Mouse (Mus musculus) CD4-positive, CD25-positive, alpha-beta regulatory T cell, adult 2 months (primary cell): ENCODE measurements around the gene Tmem222.

ENCODE experiments used
- DNase-seq: peaks from one replicate; pipeline ENCODE4 v3.0.0-alpha.2; 2012; ENCODE audit warnings: low read depth, low spot score

Tmem222 gene

DNA sequence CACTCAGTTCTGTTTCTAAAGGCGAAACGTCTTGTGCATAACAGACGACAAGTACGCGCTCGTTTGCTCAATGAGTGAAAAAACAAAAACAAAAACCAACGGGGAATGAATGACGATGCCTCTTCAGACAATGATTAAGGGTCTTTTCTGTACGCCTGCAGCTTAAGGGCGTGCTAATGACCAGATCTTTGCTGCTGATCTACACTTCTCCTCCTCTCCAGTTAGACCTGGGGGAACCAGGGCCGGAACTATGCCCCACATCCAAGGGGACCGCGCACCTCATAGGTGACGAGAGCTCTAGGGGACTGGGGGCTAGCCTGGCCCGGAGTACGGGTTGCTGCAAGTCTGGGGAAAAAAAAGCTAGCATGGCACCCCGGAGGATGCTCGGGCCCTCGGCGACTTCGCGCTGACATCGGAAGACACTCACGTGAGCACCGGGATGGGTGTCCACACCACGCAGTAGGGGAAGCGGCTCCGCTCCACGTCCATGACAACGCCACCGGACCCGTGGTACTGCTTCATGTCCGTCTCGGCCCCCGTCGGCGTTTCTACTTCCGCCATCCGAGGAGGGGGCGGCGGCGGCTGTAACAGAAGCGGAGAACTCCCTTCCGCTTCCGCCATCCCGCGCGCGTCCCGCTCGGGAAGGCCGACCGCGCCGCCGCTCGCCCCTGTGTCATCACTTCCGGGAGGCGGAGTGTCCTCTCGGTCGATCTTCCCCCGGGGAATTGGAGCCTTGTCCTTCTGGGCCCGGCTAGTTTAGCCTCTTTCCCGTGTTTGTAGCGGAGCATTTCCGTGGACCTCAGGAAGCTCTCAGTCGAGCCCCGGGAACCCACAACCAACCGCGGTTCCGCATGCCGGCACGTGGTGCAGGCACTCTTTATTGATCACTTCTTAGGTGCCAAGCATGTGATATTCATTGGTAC lies at the start of gene Tmem222:
TSS of gene Tmem222 (minus strand) at position 689 of the 923 bp plus-strand sequence.
- peak; percentile 94 for DNase-seq

- DNase-seq: no peak
Measured at GRCm38 (mm10) chr4:133319667-133320066, 42.1 kb upstream of the Tmem222 start.

- no peak for DNase-seq
Measured at GRCm38 (mm10) chr4:133315991-133316390, 38.4 kb upstream of the Tmem222 start.

- DNase-seq: no peak
Measured at GRCm38 (mm10) chr4:133314896-133315295, 37.3 kb upstream of the Tmem222 start.

- DNase-seq: peak; percentile 87
Measured at GRCm38 (mm10) chr4:133309948-133310347, 32.4 kb upstream of the Tmem222 start.

DNA sequence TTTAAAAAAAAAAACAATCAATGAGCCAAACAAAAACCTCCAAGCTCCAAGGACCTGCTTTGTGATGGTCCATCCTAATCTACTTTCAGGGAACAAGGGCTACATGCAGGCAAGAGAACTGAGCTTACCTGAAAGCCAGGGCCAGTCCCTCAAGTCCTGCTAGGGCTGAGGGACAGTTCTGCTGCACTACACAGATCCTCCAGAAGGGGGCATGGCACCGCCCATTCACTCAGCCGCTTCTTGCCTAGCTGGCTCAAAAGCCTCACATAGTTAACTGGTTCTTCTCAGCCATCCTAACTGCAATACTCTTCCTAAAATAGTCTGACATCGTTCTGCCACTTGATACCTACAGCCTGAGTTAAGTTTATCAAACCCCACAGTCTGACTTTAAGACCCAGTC lies 29.7 kb upstream of the Tmem222 start:
- peak; percentile 85 for DNase-seq

- no peak for DNase-seq
Measured at GRCm38 (mm10) chr4:133305825-133306224, 28.2 kb upstream of the Tmem222 start.

GRCm38 (mm10) chr4:133304770-133305169 lies 27.2 kb upstream of the Tmem222 start:
- DNase-seq: no peak

GRCm38 (mm10) chr4:133302668-133303067 lies 25.1 kb upstream of the Tmem222 start:
- DNase-seq: no peak

- peak; percentile 73 for DNase-seq
Measured at GRCm38 (mm10) chr4:133301802-133302201, 24.2 kb upstream of the Tmem222 start.

DNA sequence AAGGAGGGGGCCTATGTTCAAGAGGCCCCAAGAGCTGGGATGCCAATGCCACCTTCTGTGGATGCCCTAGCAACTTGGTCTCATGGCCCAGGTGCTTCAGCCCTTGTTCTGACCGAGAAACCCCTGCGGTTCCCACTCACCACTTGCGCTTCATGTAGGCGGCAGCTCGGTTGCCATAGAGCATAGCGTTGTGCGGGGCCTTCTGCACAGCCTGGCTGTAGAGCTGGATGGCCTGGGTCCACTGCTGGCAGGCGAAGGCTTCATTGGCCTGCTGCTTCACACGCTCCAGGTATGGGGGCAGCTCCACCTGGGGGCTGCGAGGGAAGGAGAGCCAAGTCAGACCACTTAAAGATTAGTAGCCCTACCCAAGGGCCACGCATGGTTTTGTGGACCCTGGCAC lies 22.8 kb upstream of the Tmem222 start:
- no peak for DNase-seq

DNA sequence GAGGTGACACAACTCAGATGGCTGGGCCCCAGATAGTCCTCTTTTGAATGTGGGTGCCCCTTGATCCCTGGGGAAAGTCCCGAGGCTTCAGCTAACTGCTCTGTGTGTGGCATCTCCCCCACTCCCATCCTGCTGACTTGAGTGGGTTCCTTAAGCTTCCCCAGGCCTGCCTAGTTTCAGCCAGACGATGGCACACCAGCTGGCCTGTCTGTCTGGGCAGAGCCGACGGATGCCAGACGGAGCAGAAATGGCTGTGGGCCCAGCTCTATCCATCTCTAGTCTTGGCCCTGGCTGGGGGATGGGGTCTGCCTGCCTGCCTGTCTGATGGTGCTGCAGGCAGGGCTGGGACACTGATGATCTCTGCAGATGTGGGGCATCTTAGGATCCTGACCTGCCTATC lies 22.1 kb upstream of the Tmem222 start:
- DNase-seq: no peak

GRCm38 (mm10) chr4:133298516-133299365 lies 21.1 kb upstream of the Tmem222 start:
- peak; percentile 75 for DNase-seq

- DNase-seq: peak; percentile 91
Measured at GRCm38 (mm10) chr4:133297801-133298238, 20.2 kb upstream of the Tmem222 start.

GRCm38 (mm10) chr4:133297360-133297759 lies 19.8 kb upstream of the Tmem222 start:
- DNase-seq: no peak

DNA sequence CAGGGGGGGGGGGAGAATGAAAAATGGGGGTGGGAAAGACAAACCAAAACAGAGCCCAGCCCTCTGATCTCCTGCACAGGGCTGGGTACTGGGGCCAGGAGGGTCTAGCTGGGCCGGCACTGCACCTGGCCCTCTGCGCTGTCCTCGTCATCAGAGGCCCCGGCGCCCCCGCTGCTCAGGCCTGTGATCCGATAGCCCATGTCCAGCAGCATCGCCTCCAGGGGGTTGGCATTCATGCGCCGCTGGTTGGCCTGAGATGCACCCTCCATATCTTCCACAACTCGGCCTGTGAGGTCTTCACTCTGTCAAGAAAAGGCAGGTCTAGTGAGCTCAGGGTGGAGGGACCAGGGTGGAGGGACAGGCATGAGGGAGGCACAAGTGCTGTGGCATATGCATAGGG lies 16.5 kb upstream of the Tmem222 start:
- no peak for DNase-seq

GRCm38 (mm10) chr4:133292901-133293843 lies 15.6 kb upstream of the Tmem222 start:
- no peak for DNase-seq

DNA sequence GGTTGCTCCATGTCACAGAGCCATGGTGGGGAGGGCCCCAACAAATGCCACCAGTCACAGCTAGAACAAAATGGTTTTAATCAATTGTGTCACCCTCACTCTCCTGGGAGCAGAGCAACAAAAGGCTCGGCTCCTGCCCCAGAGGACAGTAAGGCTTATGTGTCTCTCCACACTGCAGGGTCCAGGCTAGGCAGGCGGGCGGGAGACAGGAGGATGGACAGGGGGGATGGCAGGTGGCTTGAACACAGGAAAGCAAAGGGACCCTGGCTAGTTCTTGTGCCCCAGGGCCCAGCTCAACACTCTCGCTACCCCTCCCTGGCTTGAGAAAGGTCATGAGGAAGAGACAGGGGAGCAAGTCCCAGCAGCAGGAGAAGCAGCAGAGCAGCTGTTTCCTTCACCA lies 14.8 kb upstream of the Tmem222 start:
- DNase-seq: no peak

DNA sequence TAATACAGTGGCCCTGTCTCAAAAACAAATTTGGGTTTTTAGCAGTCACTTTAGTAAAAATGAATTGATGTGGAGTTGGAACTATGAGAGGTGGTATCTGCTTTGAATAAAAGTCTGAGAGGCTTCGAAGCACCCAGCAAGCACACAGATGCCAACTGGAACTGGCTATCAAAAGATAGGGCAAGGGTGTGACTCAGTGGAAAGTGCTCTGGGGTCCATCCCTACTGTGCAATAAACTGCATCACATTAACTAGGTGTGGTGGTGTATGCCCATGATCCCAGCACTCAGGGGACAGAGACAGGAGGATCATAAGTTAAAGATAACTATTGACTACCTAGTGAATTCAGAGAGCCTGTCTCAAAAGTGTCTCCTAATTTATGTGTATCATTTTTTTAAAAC lies 13.7 kb upstream of the Tmem222 start:
- no peak for DNase-seq

GRCm38 (mm10) chr4:133286476-133287077 lies 9.0 kb upstream of the Tmem222 start:
- no peak for DNase-seq

- no peak for DNase-seq
Measured at GRCm38 (mm10) chr4:133285950-133286349, 8.4 kb upstream of the Tmem222 start.
